Mouse (Mus musculus) limb, embryonic 15.5 days (tissue): ENCODE measurements around the gene Tbck. TPM values are rescaled to one million over a fixed set of nuclear protein-coding genes. Genes with fewer than 3 reads are reported as not detected.

Experiments
- ATAC-seq: fragments of 200-750 bp; cut with Nextera tagmentation; 2 replicates; pipeline ENCODE4 v1.8.0; 2017; ENCODE audit warnings: low read depth, moderate TSS enrichment; ENCODE audit not compliant: insufficient number of reproducible peaks, low FRiP score, low TSS enrichment
- H3K27ac ChIP-seq: fragments of 300-500 bp; sonication (generic); 2 replicates; pipeline ENCODE4 v1.5.1; 2015; ENCODE audit warnings: moderate library complexity, mild to moderate bottlenecking, inconsistent platforms
- H3K27me3 ChIP-seq: fragments of 300-500 bp; sonication (generic); 2 replicates; pipeline ENCODE4 v1.6.1; 2015; ENCODE audit warnings: inconsistent platforms
- H3K36me3 ChIP-seq: fragments of 300-500 bp; sonication (generic); 2 replicates; pipeline ENCODE4 v1.6.1; 2015; ENCODE audit warnings: inconsistent platforms
- H3K4me1 ChIP-seq: fragments of 300-500 bp; sonication (generic); 2 replicates; pipeline ENCODE4 v1.6.1; 2015; ENCODE audit warnings: inconsistent platforms
- H3K4me2 ChIP-seq: fragments of 300-500 bp; sonication (generic); 2 replicates; pipeline ENCODE4 v1.6.1; 2015; ENCODE audit warnings: mild to moderate bottlenecking, inconsistent platforms
- H3K4me3 ChIP-seq: fragments of 300-500 bp; sonication (generic); 2 replicates; pipeline ENCODE4 v1.5.1; 2015; ENCODE audit warnings: mild to moderate bottlenecking, inconsistent platforms
- H3K9ac ChIP-seq: fragments of 300-500 bp; sonication (generic); 2 replicates; pipeline ENCODE4 v1.6.1; 2015; ENCODE audit warnings: inconsistent platforms
- H3K9me3 ChIP-seq: fragments of 300-500 bp; sonication (generic); 2 replicates; pipeline ENCODE4 v1.6.1; 2016; ENCODE audit warnings: inconsistent platforms
- WGBS: fragments of 180-500 bp; shearing (Covaris S2); methylation state at CpG from one replicate; pipeline ENCODE4 v1.1.7; 2015; 5-methylcytosine and 5-hydroxymethylcytosine counted together
- polyA plus RNA-seq: library from polyadenylated mRNA; unstranded; fragments of >200 nt; fragmentation: Nextera tagmentation; extraction: Ambion mirVana; gene quantifications from 2 replicates; pipeline ENCODE4 v1.2.1, GENCODE M21; 2015

Gene Tbck
- polyA plus RNA-seq, 1 experiment from 2014 or later = 26.5 TPM

DNA sequence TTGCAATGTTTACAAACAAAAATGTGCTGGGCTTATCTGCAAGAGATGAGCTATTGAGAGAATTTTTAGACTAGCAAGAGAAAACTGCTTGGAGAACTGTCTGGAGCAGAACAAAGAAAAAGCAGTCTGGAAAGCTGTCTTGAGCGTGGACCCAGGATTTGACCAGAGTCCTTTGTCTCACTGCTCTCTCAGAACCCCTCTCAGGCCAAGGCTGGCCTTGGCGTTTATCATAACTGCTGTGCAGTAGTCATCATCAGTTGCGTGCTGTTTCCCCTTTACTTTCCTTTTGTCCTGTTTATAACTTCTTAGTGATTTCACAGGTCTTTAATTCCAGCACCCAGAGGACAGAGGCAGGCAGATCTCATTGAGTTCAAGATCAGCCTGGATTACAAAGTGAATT, 20.3 kb downstream of the Tbck start:
- Histone ChIP-seq H3K9ac (no peak overlapping the region), H3K4me2 (no peak overlapping the region), H3K27me3 (no peaks in the 10 kb centered on the region), H3K9me3 (no peaks in the 10 kb centered on the region), H3K4me3 (no peak overlapping the region), H3K36me3 (no peaks in the 10 kb centered on the region), H3K4me1 (no peaks in the 10 kb centered on the region), H3K27ac (no peak overlapping the region)
- 94% methylated on average over 3 of the region's 3 CpGs for WGBS
- ATAC-seq = no peak

DNA sequence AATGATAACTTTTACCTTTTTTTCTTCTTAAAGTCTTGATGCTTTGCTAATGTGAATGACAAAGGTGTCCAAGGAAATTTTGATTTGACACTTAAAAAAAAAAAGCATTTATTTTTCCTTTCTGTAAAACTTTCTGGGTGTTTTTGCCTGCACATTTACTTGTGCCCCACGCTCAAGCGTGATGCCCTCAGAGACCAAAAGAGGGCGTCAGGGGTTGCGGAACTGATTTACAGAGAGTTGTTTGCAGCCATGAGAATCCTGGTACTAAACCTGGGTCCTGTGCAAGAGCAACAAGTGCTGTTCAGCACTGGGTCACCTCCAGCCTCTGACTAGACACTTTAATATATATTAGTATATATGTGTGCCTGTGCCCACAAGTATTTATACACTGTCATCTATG, 23.0 kb downstream of the Tbck start:
- 86% methylated on average over 4 of the region's 4 CpGs for WGBS
- no peak overlapping the region for H3K27ac ChIP-seq
- no peak for ATAC-seq
- H3K4me2 ChIP-seq = no peak overlapping the region
- H3K9me3 ChIP-seq = no peaks in the 10 kb centered on the region
- no peaks in the 10 kb centered on the region for H3K4me1 ChIP-seq
- H3K36me3 ChIP-seq = peaks cover under 1% of the 10 kb centered on the region; the same call in 1 of the 2 replicates
- no peaks in the 10 kb centered on the region for H3K27me3 ChIP-seq
- no peak overlapping the region for H3K4me3 ChIP-seq
- H3K9ac ChIP-seq = no peak overlapping the region

DNA sequence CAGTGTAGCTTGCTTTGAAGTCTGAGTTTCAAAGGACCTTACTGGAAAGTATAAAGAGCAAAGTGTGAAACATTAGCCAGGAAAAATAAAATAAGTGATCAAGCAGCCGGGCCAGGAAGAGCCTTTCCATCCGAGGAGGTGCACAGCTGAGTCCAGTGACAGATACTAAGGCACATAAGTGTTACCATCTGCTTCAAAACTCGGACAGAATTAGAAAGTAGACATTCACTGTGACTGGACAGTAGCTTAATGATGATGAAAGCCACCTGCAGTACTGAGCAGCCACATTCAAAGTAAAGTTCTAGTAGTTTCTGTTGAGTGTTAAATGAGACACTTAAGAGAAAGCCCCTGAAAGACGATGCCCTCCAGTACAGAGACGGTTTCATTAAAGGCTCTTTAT, 30.0 kb downstream of the Tbck start:
- WGBS = 32% methylated on average over 5 of the region's 5 CpGs

DNA sequence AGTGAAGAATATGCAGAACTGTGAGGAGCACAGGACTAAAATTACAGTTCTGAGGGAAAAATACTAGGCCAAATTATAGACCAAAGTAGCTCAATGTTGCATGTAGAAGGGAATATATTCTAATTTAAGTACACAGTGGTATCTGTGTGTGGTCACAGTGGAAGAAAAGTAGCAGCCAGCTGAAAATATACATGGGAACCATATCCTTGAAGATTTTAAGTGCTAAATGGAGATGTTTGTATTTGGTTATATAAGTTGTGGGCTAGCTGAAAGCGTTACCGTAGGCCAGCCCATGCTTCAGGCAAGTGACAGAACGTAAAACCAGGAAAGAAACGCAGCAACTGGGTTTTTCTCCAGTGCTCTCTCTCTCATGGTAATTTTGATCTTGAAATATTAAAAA, 33.4 kb downstream of the Tbck start:
- H3K4me2 ChIP-seq = no peak overlapping the region
- no peak overlapping the region for H3K4me3 ChIP-seq
- H3K9ac ChIP-seq = no peak overlapping the region
- no peak overlapping the region for H3K27ac ChIP-seq
- H3K4me1 ChIP-seq = no peaks in the 10 kb centered on the region
- 90% methylated on average over 4 of the region's 4 CpGs for WGBS
- H3K36me3 ChIP-seq = peaks cover 18% of the 10 kb centered on the region
- no peak for ATAC-seq
- H3K27me3 ChIP-seq = no peaks in the 10 kb centered on the region
- no peaks in the 10 kb centered on the region for H3K9me3 ChIP-seq

More for the DNA sequence above, 30.0 kb downstream of the Tbck start:
- Histone ChIP-seq H3K9me3 (no peaks in the 10 kb centered on the region), H3K4me2 (no peak overlapping the region), H3K36me3 (peaks cover 7% of the 10 kb centered on the region; the same call in 1 of the 2 replicates), H3K9ac (no peak overlapping the region), H3K27me3 (no peaks in the 10 kb centered on the region), H3K4me1 (no peaks in the 10 kb centered on the region), H3K27ac (peak overlapping the region; percentile 23; the same call in 1 of the 2 replicates), H3K4me3 (no peak overlapping the region)
- ATAC-seq = no peak

DNA sequence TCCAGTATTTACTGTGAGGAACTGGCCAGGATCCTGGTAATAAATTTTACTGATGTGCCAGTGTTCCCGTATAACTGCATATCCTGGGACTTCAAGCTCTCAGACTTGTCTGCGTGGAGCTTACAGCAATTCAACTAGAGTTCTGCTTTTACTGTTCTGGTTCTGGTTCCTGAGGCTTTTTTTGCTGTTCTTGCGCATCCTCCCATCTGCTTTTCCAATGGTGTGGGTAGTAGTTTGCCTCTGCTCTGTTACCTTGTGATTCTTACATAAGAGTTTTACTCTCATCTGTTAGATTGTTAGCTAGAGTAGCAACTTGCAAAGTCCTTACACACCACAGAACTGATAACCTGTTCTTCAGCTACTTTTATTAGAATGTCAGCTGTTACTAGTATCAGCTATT, 40.4 kb downstream of the Tbck start:
- H3K9ac ChIP-seq = no peak overlapping the region
- peaks cover 38% of the 10 kb centered on the region for H3K36me3 ChIP-seq
- no peaks in the 10 kb centered on the region for H3K27me3 ChIP-seq
- no peak overlapping the region for H3K4me3 ChIP-seq
- H3K27ac ChIP-seq = no peak overlapping the region
- H3K9me3 ChIP-seq = no peaks in the 10 kb centered on the region
- H3K4me2 ChIP-seq = no peak overlapping the region
- ATAC-seq = no peak
- H3K4me1 ChIP-seq = no peaks in the 10 kb centered on the region
- WGBS = 75% methylated on average over 3 of the region's 3 CpGs

DNA sequence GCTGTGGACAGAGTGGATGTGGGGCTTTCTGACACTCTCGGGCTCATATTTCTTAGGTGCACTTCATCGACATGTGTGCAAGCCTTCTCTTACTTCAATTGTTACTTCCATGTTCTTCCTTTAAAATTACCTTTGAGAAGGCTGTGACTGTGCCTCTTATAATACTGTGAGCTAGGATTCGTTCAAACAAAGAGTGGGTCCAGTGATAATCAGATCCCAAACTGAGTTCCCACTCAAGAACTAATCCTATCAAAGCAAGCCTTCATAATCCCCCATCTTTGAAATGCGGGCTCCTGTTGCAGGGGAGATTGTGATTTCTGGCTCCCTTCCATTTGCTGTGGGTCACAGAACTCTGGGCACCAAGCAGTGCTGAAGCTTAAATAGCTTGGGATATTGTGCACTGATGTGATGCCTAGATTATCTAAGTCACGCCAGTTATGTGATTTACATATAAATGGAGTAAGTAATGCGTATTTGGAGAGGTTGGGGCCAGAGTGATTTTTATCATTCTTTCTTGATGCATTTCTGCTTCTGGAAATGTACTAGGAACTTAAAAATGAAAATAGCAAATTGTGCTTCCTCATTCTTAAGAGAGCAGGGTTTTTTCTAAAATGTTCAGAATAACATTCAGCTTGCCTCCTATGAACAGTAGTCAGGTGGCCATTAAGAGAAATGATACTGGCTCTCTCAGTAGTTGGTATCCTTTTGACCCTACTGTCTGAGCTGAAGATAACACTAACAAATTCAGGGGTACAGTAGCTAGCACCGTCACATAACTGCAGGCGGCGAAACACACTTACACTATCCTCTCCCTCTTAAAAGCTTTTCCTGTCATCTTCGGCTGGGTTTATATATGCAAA, 60.6 kb downstream of the Tbck start:
- no peaks in the 10 kb centered on the region for H3K9me3 ChIP-seq
- no peak for ATAC-seq
- no peak overlapping the region for H3K9ac ChIP-seq
- H3K36me3 ChIP-seq = peaks cover 5% of the 10 kb centered on the region
- no peak overlapping the region for H3K4me2 ChIP-seq
- no peaks in the 10 kb centered on the region for H3K4me1 ChIP-seq
- H3K27me3 ChIP-seq = no peaks in the 10 kb centered on the region
- H3K4me3 ChIP-seq = no peak overlapping the region
- no peak overlapping the region for H3K27ac ChIP-seq
- 86% methylated on average over 10 of the region's 10 CpGs for WGBS

DNA sequence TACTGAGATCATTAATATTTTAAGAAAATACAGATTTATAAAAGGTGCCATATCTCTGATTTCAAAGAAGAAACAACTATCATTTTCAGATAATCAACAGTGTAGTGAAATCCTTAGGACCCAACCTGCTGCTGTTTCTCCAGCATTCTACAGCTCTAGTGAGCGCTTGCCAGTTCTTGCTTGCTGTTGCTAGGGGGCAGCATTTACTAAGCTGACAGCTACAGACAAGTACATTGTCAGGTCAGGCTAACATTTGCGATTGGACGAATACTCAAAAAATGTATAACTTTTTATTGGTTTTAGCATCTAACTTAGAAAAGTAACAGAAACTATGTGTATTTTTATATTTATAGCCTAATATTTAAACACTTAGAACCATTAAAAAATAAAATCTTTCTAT, 63.1 kb downstream of the Tbck start:
- Histone ChIP-seq H3K9me3 (no peaks in the 10 kb centered on the region), H3K4me3 (no peak overlapping the region), H3K27ac (no peak overlapping the region), H3K4me2 (no peak overlapping the region), H3K27me3 (no peaks in the 10 kb centered on the region), H3K9ac (no peak overlapping the region), H3K4me1 (no peaks in the 10 kb centered on the region), H3K36me3 (peaks cover 5% of the 10 kb centered on the region)
- 12% methylated on average over 3 of the region's 3 CpGs for WGBS
- no peak for ATAC-seq

DNA sequence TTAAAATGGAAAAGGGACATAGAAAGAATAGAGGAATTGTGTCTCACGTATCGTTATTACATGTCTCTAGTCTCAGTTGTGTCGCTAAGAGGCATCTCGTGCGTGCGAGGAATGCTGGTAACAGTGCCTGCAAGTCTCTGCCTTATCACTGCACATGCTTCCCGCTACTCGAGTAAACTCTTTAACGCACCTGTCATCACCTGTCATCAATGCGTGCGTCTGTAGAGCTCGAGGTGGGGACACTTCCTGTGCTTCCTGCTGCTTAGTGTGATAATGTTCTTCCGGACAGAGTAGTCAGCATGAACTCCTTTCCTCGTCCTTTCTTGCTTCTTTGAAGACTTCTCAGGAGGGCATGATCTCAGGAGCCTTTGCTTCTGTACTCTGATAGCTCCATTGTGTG, 63.8 kb downstream of the Tbck start:
- H3K4me1 ChIP-seq = no peaks in the 10 kb centered on the region
- 78% methylated on average over 14 of the region's 14 CpGs for WGBS
- H3K9ac ChIP-seq = no peak overlapping the region
- no peak overlapping the region for H3K27ac ChIP-seq
- no peak overlapping the region for H3K4me2 ChIP-seq
- no peak overlapping the region for H3K4me3 ChIP-seq
- H3K36me3 ChIP-seq = peaks cover 5% of the 10 kb centered on the region
- no peaks in the 10 kb centered on the region for H3K27me3 ChIP-seq
- no peaks in the 10 kb centered on the region for H3K9me3 ChIP-seq
- ATAC-seq = no peak

DNA sequence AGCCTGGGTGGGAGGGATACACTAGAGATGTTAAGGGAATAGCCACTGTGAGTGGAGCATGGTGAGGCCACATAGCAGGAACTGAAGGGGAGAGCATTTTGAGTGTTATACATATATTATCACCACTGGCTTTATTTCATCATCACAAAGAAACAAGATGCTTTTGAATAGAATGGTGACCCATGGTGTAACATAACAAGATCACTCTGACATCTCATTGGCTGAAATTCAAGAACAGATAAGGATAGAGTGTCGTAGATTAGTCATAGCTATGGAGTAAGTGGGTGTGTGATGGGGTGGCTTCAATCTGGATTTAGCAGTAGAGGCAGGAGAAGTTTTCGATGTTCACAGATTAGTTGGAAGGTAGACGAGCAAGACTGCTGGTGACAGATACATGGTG, 64.8 kb downstream of the Tbck start:
- no peak for ATAC-seq
- Histone ChIP-seq H3K9ac (no peak overlapping the region), H3K36me3 (peaks cover 4% of the 10 kb centered on the region), H3K4me2 (no peak overlapping the region), H3K27me3 (no peaks in the 10 kb centered on the region), H3K9me3 (no peaks in the 10 kb centered on the region), H3K4me3 (no peak overlapping the region), H3K4me1 (no peaks in the 10 kb centered on the region), H3K27ac (no peak overlapping the region)
- 85% methylated on average over 3 of the region's 3 CpGs for WGBS

DNA sequence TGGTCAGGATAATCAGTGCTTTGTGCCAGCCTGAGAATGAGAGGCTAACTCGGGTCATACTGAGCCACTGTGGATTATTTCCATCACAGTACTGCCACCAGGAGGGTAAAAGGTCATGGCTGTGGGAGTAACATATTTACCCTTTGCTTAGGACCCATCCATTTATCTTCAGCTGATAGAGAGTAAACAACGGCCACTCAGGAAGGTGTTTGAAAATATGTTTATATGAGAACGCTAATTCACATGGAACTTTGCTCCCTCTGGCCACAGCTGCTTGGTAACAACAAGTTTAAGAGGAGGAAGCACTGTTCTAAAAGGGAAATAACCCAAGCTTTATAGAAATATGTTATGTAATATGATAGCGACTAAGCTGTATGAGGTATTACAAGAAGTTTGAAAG, 68.8 kb downstream of the Tbck start:
- no peak for ATAC-seq
- no peak overlapping the region for H3K4me3 ChIP-seq
- no peak overlapping the region for H3K27ac ChIP-seq
- no peaks in the 10 kb centered on the region for H3K4me1 ChIP-seq
- no peaks in the 10 kb centered on the region for H3K9me3 ChIP-seq
- peaks cover 13% of the 10 kb centered on the region for H3K36me3 ChIP-seq
- no peaks in the 10 kb centered on the region for H3K27me3 ChIP-seq
- WGBS = 79% methylated on average over 4 of the region's 4 CpGs
- no peak overlapping the region for H3K4me2 ChIP-seq
- no peak overlapping the region for H3K9ac ChIP-seq

DNA sequence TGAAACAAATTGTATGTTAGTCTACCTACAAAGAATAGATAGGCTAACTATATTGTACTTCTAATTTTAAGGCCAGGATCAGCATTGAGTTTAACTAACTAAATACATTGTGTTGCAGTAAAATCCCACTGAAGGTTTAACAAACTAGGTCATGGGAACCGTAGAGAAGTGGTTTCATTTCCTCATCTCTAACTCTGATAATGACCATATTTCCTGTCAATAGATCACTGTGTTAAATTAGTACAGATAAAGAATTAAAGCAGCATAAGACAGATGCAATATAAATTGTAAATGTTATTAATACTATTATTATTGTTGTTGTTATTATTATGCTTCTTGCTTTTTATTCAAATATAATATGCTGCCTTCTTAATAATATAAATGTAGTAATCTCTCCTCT, 72.3 kb downstream of the Tbck start:
- Histone ChIP-seq H3K27me3 (no peaks in the 10 kb centered on the region), H3K9ac (no peak overlapping the region), H3K9me3 (no peaks in the 10 kb centered on the region), H3K4me1 (no peaks in the 10 kb centered on the region), H3K4me2 (no peak overlapping the region), H3K4me3 (no peak overlapping the region), H3K27ac (no peak overlapping the region), H3K36me3 (peaks cover 18% of the 10 kb centered on the region)
- 82% methylated on average over 1 of the region's 1 CpGs for WGBS
- no peak for ATAC-seq

DNA sequence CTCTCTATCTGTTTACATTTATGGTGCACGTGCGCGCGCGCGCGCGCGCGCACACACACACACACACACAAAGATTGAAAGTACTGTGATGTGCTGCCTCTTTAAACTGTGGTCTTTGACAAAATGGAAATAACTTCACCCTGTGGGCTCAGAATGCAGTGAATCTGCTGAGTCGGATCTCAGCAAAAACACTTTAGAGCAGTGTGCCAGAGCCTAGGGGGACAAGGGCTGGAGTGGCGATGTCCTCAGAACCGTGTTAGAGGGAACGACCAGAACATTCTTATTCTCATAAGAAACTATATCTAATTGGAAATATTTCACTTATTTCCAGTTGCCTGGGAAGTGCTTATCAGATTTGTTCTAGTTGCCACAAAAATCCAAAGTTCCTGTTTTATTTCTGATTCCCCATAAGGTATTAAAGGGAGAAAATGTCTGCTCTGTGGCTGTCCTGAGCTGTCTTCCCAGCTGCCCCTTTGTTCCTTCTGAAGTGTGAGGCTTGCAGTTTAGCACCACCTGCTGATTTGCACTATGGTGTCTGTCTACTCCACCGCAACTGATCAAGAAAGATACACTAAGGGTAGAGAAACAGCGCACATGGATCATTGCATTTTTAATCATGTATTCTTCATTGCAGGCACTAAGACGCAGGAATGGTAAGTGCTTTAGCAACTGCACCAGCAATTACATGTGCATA, 82.2 kb downstream of the Tbck start:
- WGBS = 89% methylated on average over 17 of the region's 17 CpGs
- Histone ChIP-seq H3K4me2 (no peak overlapping the region), H3K4me3 (no peak overlapping the region)

More for the DNA sequence above, 82.2 kb downstream of the Tbck start:
- Histone ChIP-seq H3K27ac (no peak overlapping the region), H3K9ac (no peak overlapping the region), H3K27me3 (no peaks in the 10 kb centered on the region), H3K36me3 (peaks cover 9% of the 10 kb centered on the region), H3K9me3 (no peaks in the 10 kb centered on the region), H3K4me1 (no peaks in the 10 kb centered on the region)
- ATAC-seq = no peak
